Mouse (Mus musculus) G1E-ER4 (cell line): ENCODE measurements around the gene Islr2. TPM values are rescaled to one million over a fixed set of nuclear protein-coding genes. Genes with fewer than 3 reads are reported as not detected.

Experiments used
- GATA1 ChIP-seq: IDR thresholded peaks from one replicate; pipeline ENCODE4 v1.8.0; 2012; ENCODE audit warnings: low read length, inconsistent platforms
- polyA plus RNA-seq: library from polyadenylated mRNA; stranded (reverse); fragments of >175 nt; gene quantifications from 2 replicates; pipeline ENCODE4 v1.2.3, GENCODE M21; 2012

Islr2 gene
- polyA plus RNA-seq, 1 experiment, result 0.05 TPM

- no peak for TF ChIP-seq GATA1
Measured at GRCm38 (mm10) chr9:58225915-58226913, 22.1 kb upstream of the Islr2 start.

GRCm38 (mm10) chr9:58224356-58224755 is 20.2 kb upstream of the Islr2 start:
- TF ChIP-seq GATA1, result no peak

GRCm38 (mm10) chr9:58220218-58220903 is 16.2 kb upstream of the Islr2 start:
- TF ChIP-seq GATA1, result no peak

GRCm38 (mm10) chr9:58218539-58218938 is 14.4 kb upstream of the Islr2 start:
- TF ChIP-seq GATA1, result no peak

- no peak for TF ChIP-seq GATA1
Measured at GRCm38 (mm10) chr9:58216402-58216801, 12.3 kb upstream of the Islr2 start.

- no peak for TF ChIP-seq GATA1
Measured at GRCm38 (mm10) chr9:58214519-58215180, 10.5 kb upstream of the Islr2 start.

- peak; percentile 14 for TF ChIP-seq GATA1
Measured at GRCm38 (mm10) chr9:58213865-58214264, 9.7 kb upstream of the Islr2 start.

- no peak for TF ChIP-seq GATA1
Measured at GRCm38 (mm10) chr9:58213377-58213776, 9.3 kb upstream of the Islr2 start.

- no peak for TF ChIP-seq GATA1
Measured at GRCm38 (mm10) chr9:58210304-58210627, 6.1 kb upstream of the Islr2 start.

GRCm38 (mm10) chr9:58209462-58210303 is 5.6 kb upstream of the Islr2 start:
- TF ChIP-seq GATA1, result no peak

- no peak for TF ChIP-seq GATA1
Measured at GRCm38 (mm10) chr9:58206013-58206412, 1.9 kb upstream of the Islr2 start.

GRCm38 (mm10) chr9:58204448-58205000 is 405 bp upstream of the Islr2 start:
- TF ChIP-seq GATA1, result no peak

GRCm38 (mm10) chr9:58202676-58203453 is 1.3 kb downstream of the Islr2 start:
- no peak for TF ChIP-seq GATA1
